Mouse (Mus musculus): ENCODE results near the gene Tenm4. TPM values are rescaled to one million over a fixed set of nuclear protein-coding genes. Genes with fewer than 3 reads are reported as not detected.

The Tenm4 gene
- total and polyA plus RNA-seq, 3 experiments, result 0.03 to 0.26 (median 0.04) TPM

DNA sequence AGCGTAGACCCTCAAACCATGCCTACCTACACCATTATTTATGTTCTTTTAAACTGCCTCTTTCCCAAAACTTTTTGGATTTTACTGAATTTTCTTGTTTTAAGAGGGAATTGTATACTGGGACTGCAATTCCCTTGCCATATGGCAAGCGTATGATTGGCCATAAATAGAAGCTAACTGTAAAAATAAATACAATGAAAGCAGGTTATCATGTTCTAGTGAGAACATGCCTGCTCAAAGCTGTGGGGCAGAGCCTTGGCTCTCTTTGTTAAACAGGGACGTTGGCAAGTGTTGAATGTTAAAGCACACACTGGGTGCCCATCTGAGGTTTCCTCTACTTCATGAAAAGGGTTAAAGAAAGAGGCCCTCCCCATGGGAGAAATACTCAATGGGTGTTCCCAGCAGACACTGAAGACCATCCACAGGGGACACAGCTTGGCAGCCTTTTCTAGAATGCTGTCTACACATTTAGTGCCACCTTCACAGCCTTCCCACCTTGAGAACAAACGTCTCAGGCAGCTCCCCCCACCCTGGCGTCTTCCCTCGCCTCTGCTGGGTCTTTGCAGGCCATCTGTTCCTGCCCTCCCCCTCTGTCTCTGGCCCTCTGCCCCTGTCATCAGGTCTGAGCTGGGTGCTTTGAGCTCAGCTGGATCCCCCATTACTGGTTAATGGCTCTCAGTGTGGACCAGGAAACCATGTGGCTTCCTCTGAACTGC lies 480.7 kb downstream of the Tenm4 start:
- no peaks in the 10 kb centered on the region for H3K79me2 ChIP-seq (replicated peaks; ENCODE audit: control insufficient read depth, extremely low read depth, insufficient read depth, poor library complexity, severe bottlenecking)
- in situ Hi-C loops (cut with MboI; ENCODE audit: low pct_ligation_motif_present, low pct_unique_long_range_greater_than_20kb, low sequenced_read_pairs) (no loop called here), dilution Hi-C loops (cut with MboI; ENCODE audit: extremely low pct_ligation_motif_present, extremely low pct_unique_long_range_greater_than_20kb, low sequenced_read_pairs) (no loop called here)
- H3K9me3 ChIP-seq (replicated peaks; ENCODE audit: low read length), result no peaks in the 10 kb centered on the region
- no peak overlapping the region for H3K4me3 ChIP-seq (replicated peaks in 1 of 3; ENCODE audit: low read depth in 2 of 3, low read length in 2 of 3, poor library complexity in 1 of 3)
- H3K9ac ChIP-seq (ENCODE audit: insufficient read depth, low read depth), result no peak overlapping the region
- no peak overlapping the region for H3K27ac ChIP-seq (ENCODE audit: insufficient read depth, low read depth)
- no peak for DNase-seq (ENCODE audit: extremely low read depth)
- no peak overlapping the region for H3K4me2 ChIP-seq (ENCODE audit: insufficient read depth, low read depth, poor library complexity, severe bottlenecking)
- H3K36me3 ChIP-seq (replicated peaks in 1 of 2; ENCODE audit: control insufficient read depth in 1 of 2, insufficient read depth in 1 of 2, low read length in 1 of 2), result no peaks in the 10 kb centered on the region
- TF ChIP-seq MAZ (IDR thresholded peaks at IDR 0.05; ENCODE audit: low read depth, low read length), result no peak
- TF ChIP-seq ZNF384 (IDR thresholded peaks at IDR 0.05; ENCODE audit: low read depth, low read length), result no peak
- no peak for TF ChIP-seq GABPA (IDR thresholded peaks at IDR 0.05; ENCODE audit: insufficient replicate concordance, low read depth, low read length)
- no peak for TF ChIP-seq JUND (conservative IDR thresholded peaks at IDR 0.05; ENCODE audit: low read depth, low read length)
- no peak for TF ChIP-seq UBTF (IDR thresholded peaks at IDR 0.05; ENCODE audit: low read depth, low read length)
- TF ChIP-seq USF1 (IDR thresholded peaks at IDR 0.05; ENCODE audit: low read depth, low read length), result no peak
- TF ChIP-seq NRF1 (IDR thresholded peaks at IDR 0.05; ENCODE audit: low read depth, low read length), result no peak
- TF ChIP-seq CTCF (conservative IDR thresholded peaks at IDR 0.05 in 1 of 2, IDR thresholded peaks at IDR 0.05 in 1 of 2; ENCODE audit: low read depth in 2 of 2, low read length in 2 of 2), result no peak
- TF ChIP-seq ELF1 (IDR thresholded peaks at IDR 0.05; ENCODE audit: low read depth, low read length), result no peak
- TF ChIP-seq MAX (IDR thresholded peaks at IDR 0.05; ENCODE audit: low read length), result no peak
- no peak for TF ChIP-seq USF2 (conservative IDR thresholded peaks at IDR 0.05; ENCODE audit: low read depth, low read length)
- no peak for TF ChIP-seq MEF2A (IDR thresholded peaks at IDR 0.05; ENCODE audit: borderline replicate concordance, low read depth, low read length)
- TF ChIP-seq TCF12 (IDR thresholded peaks at IDR 0.05; ENCODE audit: low read depth, low read length), result no peak
- no peak for TF ChIP-seq IRF4 (IDR thresholded peaks at IDR 0.05; ENCODE audit: low read depth, low read length)
- TF ChIP-seq POLR2AphosphoS2 (IDR thresholded peaks at IDR 0.05; ENCODE audit: low read depth, low read length), result no peak
- TF ChIP-seq POLR2A (IDR thresholded peaks at IDR 0.05; ENCODE audit: low read depth, low read length), result no peak
- TF ChIP-seq MYC (IDR thresholded peaks at IDR 0.05; ENCODE audit: low read depth, low read length), result no peak
- no peak for TF ChIP-seq PAX5 (IDR thresholded peaks at IDR 0.05; ENCODE audit: low read length)
- no peak for TF ChIP-seq NELFE (IDR thresholded peaks at IDR 0.05; ENCODE audit: low read depth, low read length)
- peaks cover 0 to 25% of the 10 kb centered on the region in 2 experiments; a peak in 2 of 4 replicates for H3K4me1 ChIP-seq (ENCODE audit: control insufficient read depth in 1 of 2, insufficient read depth in 2 of 2)
- H3K27me3 ChIP-seq (replicated peaks), result no peaks in the 10 kb centered on the region

DNA sequence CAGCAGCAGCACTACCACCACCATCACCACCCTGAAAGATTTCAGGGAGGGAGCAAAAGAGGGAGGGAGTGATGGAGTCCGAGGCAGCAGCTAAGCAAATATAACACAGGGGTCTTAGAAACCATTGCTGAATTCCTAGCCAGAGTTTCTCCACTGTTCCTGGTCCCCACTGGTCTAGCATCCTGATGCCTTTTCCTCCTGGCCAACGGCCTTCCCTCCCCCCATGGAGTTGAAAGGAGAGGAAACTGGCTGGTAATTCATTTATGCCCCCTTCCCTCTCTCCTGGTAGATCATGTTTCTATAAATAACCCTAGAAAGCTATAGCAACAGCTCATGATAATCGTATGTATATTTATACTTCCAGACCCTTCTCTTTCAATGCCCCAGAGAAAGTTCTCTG lies 481.8 kb downstream of the Tenm4 start:
- TF ChIP-seq MAFK (IDR thresholded peaks at IDR 0.05; ENCODE audit: insufficient replicate concordance, low read length), result no peak
- no peak for TF ChIP-seq MYC (IDR thresholded peaks at IDR 0.05; ENCODE audit: low read depth, low read length)
- no peak for TF ChIP-seq NELFE (IDR thresholded peaks at IDR 0.05; ENCODE audit: low read depth, low read length)
- TF ChIP-seq JUN (IDR thresholded peaks at IDR 0.05; ENCODE audit: insufficient read depth, low read depth, low read length), result no peak
- no peak for TF ChIP-seq BHLHE40 (IDR thresholded peaks at IDR 0.05; ENCODE audit: low read depth, low read length)
- no peak for TF ChIP-seq MXI1 (IDR thresholded peaks at IDR 0.05; ENCODE audit: low read depth, low read length)
- no peak for TF ChIP-seq CHD1 (IDR thresholded peaks at IDR 0.05; ENCODE audit: low read depth, low read length)
- no peak for TF ChIP-seq ZKSCAN1 (IDR thresholded peaks at IDR 0.05; ENCODE audit: borderline replicate concordance, low read depth, low read length)
- no peak for TF ChIP-seq ELF1 (IDR thresholded peaks at IDR 0.05; ENCODE audit: low read depth, low read length)
- TF ChIP-seq MAX (IDR thresholded peaks at IDR 0.05; ENCODE audit: low read length), result no peak
- no peak for TF ChIP-seq ZC3H11A (IDR thresholded peaks at IDR 0.05; ENCODE audit: low read depth, low read length)
- TF ChIP-seq RCOR1 (conservative IDR thresholded peaks at IDR 0.05; ENCODE audit: low read depth, low read length), result no peak
- TF ChIP-seq PAX5 (IDR thresholded peaks at IDR 0.05; ENCODE audit: low read length), result no peak
- no peak for TF ChIP-seq GABPA (IDR thresholded peaks at IDR 0.05; ENCODE audit: insufficient replicate concordance, low read depth, low read length)
- TF ChIP-seq HCFC1 (IDR thresholded peaks at IDR 0.05; ENCODE audit: low read depth, low read length), result no peak
- TF ChIP-seq NRF1 (IDR thresholded peaks at IDR 0.05; ENCODE audit: low read depth, low read length), result no peak
- TF ChIP-seq TBP (conservative IDR thresholded peaks at IDR 0.05; ENCODE audit: low read depth, low read length), result no peak
- no peak for TF ChIP-seq TCF12 (IDR thresholded peaks at IDR 0.05; ENCODE audit: low read depth, low read length)
- no peaks in the 10 kb centered on the region for H3K36me3 ChIP-seq (replicated peaks in 1 of 2; ENCODE audit: control insufficient read depth in 1 of 2, insufficient read depth in 1 of 2, low read length in 1 of 2)
- in situ Hi-C loops (cut with MboI; ENCODE audit: low pct_ligation_motif_present, low pct_unique_long_range_greater_than_20kb, low sequenced_read_pairs), result no loop called here
- no peak overlapping the region for H3K4me3 ChIP-seq (replicated peaks in 1 of 3; ENCODE audit: low read depth in 2 of 3, low read length in 2 of 3, poor library complexity in 1 of 3)
- no peaks in the 10 kb centered on the region for H3K79me2 ChIP-seq (replicated peaks; ENCODE audit: control insufficient read depth, extremely low read depth, insufficient read depth, poor library complexity, severe bottlenecking)
- no peak for DNase-seq (ENCODE audit: extremely low read depth)
- H3K4me2 ChIP-seq (ENCODE audit: insufficient read depth, low read depth, poor library complexity, severe bottlenecking), result no peak overlapping the region
- no peaks in the 10 kb centered on the region for H3K9me3 ChIP-seq (replicated peaks; ENCODE audit: low read length)
- H3K27ac ChIP-seq (ENCODE audit: insufficient read depth, low read depth), result no peak overlapping the region
- dilution Hi-C loops (cut with MboI; ENCODE audit: extremely low pct_ligation_motif_present, extremely low pct_unique_long_range_greater_than_20kb, low sequenced_read_pairs), result no loop called here
- H3K4me1 ChIP-seq (ENCODE audit: control insufficient read depth in 1 of 2, insufficient read depth in 2 of 2), result peaks cover 0 to 36% of the 10 kb centered on the region in 2 experiments; a peak in 2 of 4 replicates
- H3K27me3 ChIP-seq (replicated peaks), result no peaks in the 10 kb centered on the region
- H3K9ac ChIP-seq (ENCODE audit: insufficient read depth, low read depth), result no peak overlapping the region

All from CH12.LX (cell line).